Mouse (Mus musculus): Measurements from ENCODE around the gene Pkp1.

- TF ChIP-seq CTCF (IDR thresholded peaks at IDR 0.05) (no peak), EP300 (IDR thresholded peaks at IDR 0.05) (no peak)
Observed at GRCm38 (mm10) chr1:135917206-135917605, 1.8 kb downstream of the Pkp1 start.
